Mouse (Mus musculus) erythroblast, embryonic 14.5 days (primary cell): ENCODE measurements around the gene Arl9.

ENCODE experiments used
- GATA1 ChIP-seq: IDR thresholded peaks from 2 replicates; pipeline ENCODE4 v1.6.1; 2012; ENCODE audit warnings: low read length, inconsistent platforms, mixed read lengths
- TAL1 ChIP-seq: IDR thresholded peaks from 3 replicates; pipeline ENCODE4 v1.6.1; 2012; ENCODE audit warnings: low read length, inconsistent platforms, mixed read lengths

GRCm38 (mm10) chr5:76984015-76984414 is 19.8 kb upstream of the Arl9 start:
- no peak for TF ChIP-seq GATA1
- no peak for TF ChIP-seq TAL1
